Comparison of ENCODE assay signal across 7 mouse cellular contexts in the genomic region with DNA sequence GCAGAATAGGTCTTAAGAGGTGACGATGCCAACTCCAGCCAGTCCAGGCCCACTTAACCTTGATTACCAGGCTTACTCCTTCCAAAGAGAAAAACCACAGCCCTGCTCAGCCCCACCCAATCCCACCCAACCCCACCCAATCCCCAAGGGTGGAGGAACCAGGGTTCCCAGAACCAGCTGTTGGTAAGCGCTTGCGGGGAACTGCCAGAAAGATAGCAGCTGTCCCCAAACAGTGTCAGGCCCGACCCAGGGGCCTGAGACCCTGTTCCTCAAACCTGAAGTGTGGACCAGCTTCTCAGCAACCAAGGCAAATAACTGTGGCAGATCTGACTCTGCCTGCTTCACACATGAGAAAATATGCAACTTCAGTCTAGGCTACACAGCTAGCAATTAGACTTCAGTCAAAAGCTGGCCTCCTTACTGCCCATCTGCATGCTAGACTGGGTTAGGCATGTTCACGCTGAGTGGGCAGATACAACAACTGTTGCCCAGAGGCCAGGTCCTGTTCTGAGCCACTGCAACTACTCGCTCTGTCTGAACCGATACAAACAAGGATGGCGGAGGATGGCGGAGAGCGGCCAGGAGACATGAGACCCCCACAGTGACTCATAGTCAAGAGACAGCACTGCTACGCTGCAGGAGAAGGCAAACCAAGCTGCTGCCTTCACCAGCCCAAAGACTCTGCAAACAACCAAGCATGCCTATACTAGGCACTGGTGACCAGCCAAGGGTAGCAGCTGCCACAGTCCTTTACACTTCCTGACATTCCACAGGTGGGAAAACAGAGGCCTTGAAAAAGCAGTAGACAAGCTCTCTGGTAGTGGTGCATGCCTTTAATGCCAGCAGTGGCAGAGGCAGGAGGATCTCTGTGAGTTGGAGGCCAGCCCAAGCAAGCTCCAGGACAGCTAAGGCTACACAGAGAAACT. TPM values are rescaled to one million over a fixed set of nuclear protein-coding genes. Genes with fewer than 3 reads are reported as not detected.
DNase-seq lines count a peak whose midpoint lies in the region; ATAC-seq and TF ChIP-seq lines count a peak whose summit lies in the region.

No protein-coding gene starts in this region.

- H3K9me3 ChIP-seq in midbrain, embryonic 10.5 days (replicated peaks) = no peaks in the 10 kb centered on the region
- no peaks in the 10 kb centered on the region for H3K9me3 ChIP-seq in midbrain, embryonic 16.5 days (replicated peaks; ENCODE audit: control insufficient read depth, low read length, poor library complexity, severe bottlenecking)
- no peaks in the 10 kb centered on the region for H3K9me3 ChIP-seq in embryonic facial prominence, embryonic 12.5 days
- no peaks in the 10 kb centered on the region for H3K9me3 ChIP-seq in kidney, postnatal 0 days (replicated peaks; ENCODE audit: low read length)

- DNase-seq in midbrain, embryonic 10.5 days (ENCODE audit: low spot score) = no peak
- DNase-seq in kidney, postnatal 0 days (ENCODE audit: low spot score) = peak; percentile 66
- DNase-seq in splenic B cell, adult 2 months (ENCODE audit: low read depth, low spot score) = peak; percentile 35
- DNase-seq in cerebellum, adult 8-10 months = no peak
- DNase-seq in MN1 (ENCODE audit: low spot score) = no peak

- H3K27ac ChIP-seq in midbrain, embryonic 10.5 days (replicated peaks) = peak overlapping the region; percentile 39
- H3K27ac ChIP-seq in midbrain, embryonic 16.5 days (ENCODE audit: low read length) = no peak overlapping the region
- 0 out of 2 replicates have a peak overlapping the region, but pooled peaks have one; percentile 37 for H3K27ac ChIP-seq in embryonic facial prominence, embryonic 12.5 days
- peak overlapping the region; percentile 81 for H3K27ac ChIP-seq in kidney, postnatal 0 days

- ATAC-seq in midbrain, embryonic 16.5 days = no peak
- no peak for ATAC-seq in embryonic facial prominence, embryonic 12.5 days (ENCODE audit: insufficient number of reproducible peaks, insufficient read depth, low FRiP score, low TSS enrichment)
- no peak for ATAC-seq in kidney, postnatal 0 days (replicated peaks; ENCODE audit: low FRiP score, low read depth)

- no peaks in the 10 kb centered on the region for H3K36me3 ChIP-seq in midbrain, embryonic 10.5 days
- no peaks in the 10 kb centered on the region for H3K36me3 ChIP-seq in midbrain, embryonic 16.5 days (ENCODE audit: control insufficient read depth, insufficient read depth, low read length)
- H3K36me3 ChIP-seq in embryonic facial prominence, embryonic 12.5 days = no peaks in the 10 kb centered on the region
- no peaks in the 10 kb centered on the region for H3K36me3 ChIP-seq in kidney, postnatal 0 days (ENCODE audit: insufficient read depth, low read length)
- no peaks in the 10 kb centered on the region for H3K36me3 ChIP-seq in splenic B cell, adult 2 months (ENCODE audit: control insufficient read depth, insufficient read depth, low read length, poor library complexity, severe bottlenecking)

- H3K4me3 ChIP-seq in midbrain, embryonic 10.5 days = peak overlapping the region; percentile 5; the same call in 1 of the 2 replicates
- no peak overlapping the region for H3K4me3 ChIP-seq in midbrain, embryonic 16.5 days (ENCODE audit: low read depth, low read length)
- no peak overlapping the region for H3K4me3 ChIP-seq in embryonic facial prominence, embryonic 12.5 days
- H3K4me3 ChIP-seq in kidney, postnatal 0 days (replicated peaks; ENCODE audit: low read depth, low read length) = 0 out of 2 replicates have a peak overlapping the region, but pooled peaks have one; percentile 4

- 67% methylated on average over 11 of the region's 11 CpGs for WGBS in midbrain, embryonic 10.5 days
- WGBS in midbrain, embryonic 16.5 days = 67% methylated on average over 11 of the region's 11 CpGs
- 83% methylated on average over 11 of the region's 11 CpGs for WGBS in embryonic facial prominence, embryonic 12.5 days
- 54% methylated on average over 11 of the region's 11 CpGs for WGBS in kidney, postnatal 0 days

- peaks cover 77% of the 10 kb centered on the region for H3K4me1 ChIP-seq in midbrain, embryonic 10.5 days
- H3K4me1 ChIP-seq in midbrain, embryonic 16.5 days (ENCODE audit: control insufficient read depth, insufficient read depth, low read length) = peaks cover 47% of the 10 kb centered on the region
- H3K4me1 ChIP-seq in embryonic facial prominence, embryonic 12.5 days = peaks cover 56% of the 10 kb centered on the region
- H3K4me1 ChIP-seq in kidney, postnatal 0 days (replicated peaks; ENCODE audit: insufficient read depth, low read length) = peaks cover 64% of the 10 kb centered on the region

- no peak overlapping the region for H3K9ac ChIP-seq in midbrain, embryonic 16.5 days (ENCODE audit: low read depth, low read length)
- no peak overlapping the region for H3K9ac ChIP-seq in embryonic facial prominence, embryonic 12.5 days
- no peak overlapping the region for H3K9ac ChIP-seq in kidney, postnatal 0 days (ENCODE audit: low read depth, low read length)

- TF ChIP-seq CTCF in kidney, postnatal 0 days (IDR thresholded peaks at IDR 0.05; ENCODE audit: low read depth) = no peak

- H3K4me2 ChIP-seq in midbrain, embryonic 16.5 days (ENCODE audit: low read length) = no peak overlapping the region
- H3K4me2 ChIP-seq in embryonic facial prominence, embryonic 12.5 days (replicated peaks) = no peak overlapping the region
- peak overlapping the region; percentile 65 for H3K4me2 ChIP-seq in kidney, postnatal 0 days (ENCODE audit: low read length)

- no peaks in the 10 kb centered on the region for H3K27me3 ChIP-seq in midbrain, embryonic 10.5 days (ENCODE audit: low read depth, poor library complexity, severe bottlenecking)
- no peaks in the 10 kb centered on the region for H3K27me3 ChIP-seq in midbrain, embryonic 16.5 days (ENCODE audit: control insufficient read depth, insufficient read depth, low read depth, low read length)
- no peaks in the 10 kb centered on the region for H3K27me3 ChIP-seq in embryonic facial prominence, embryonic 12.5 days
- H3K27me3 ChIP-seq in kidney, postnatal 0 days (ENCODE audit: insufficient read depth, low read length) = no peaks in the 10 kb centered on the region
- H3K27me3 ChIP-seq in splenic B cell, adult 2 months (ENCODE audit: control insufficient read depth, insufficient read depth, low read length, poor library complexity, severe bottlenecking) = no peaks in the 10 kb centered on the region

RNA-seq across cellular contexts. Expression of gene Tspan14, which starts 4.0 kb away (rescaled TPM):
- polyA plus RNA-seq in midbrain, embryonic 10.5 days (2016; fragmentation: Nextera tagmentation; extraction: Ambion mirVana) = 90.6 and 101 TPM in 2 replicates
- 61.7 and 66.1 TPM in 2 replicates for polyA plus RNA-seq in midbrain, embryonic 16.5 days (2015; fragmentation: Nextera tagmentation; extraction: Ambion mirVana)
- 87.6 and 89.7 TPM in 2 replicates for polyA plus RNA-seq in embryonic facial prominence, embryonic 12.5 days (2016; fragmentation: Nextera tagmentation; extraction: Ambion mirVana)
- 93.4 and 102 TPM in 2 replicates for polyA plus RNA-seq in kidney, postnatal 0 days (2015; fragmentation: Nextera tagmentation; extraction: Ambion mirVana)

RNA-seq across cellular contexts. Expression of gene Fam213a, which starts 51.0 kb away (rescaled TPM):
- 45.4 and 46.5 TPM in 2 replicates for polyA plus RNA-seq in midbrain, embryonic 10.5 days (2016; fragmentation: Nextera tagmentation; extraction: Ambion mirVana)
- polyA plus RNA-seq in midbrain, embryonic 16.5 days (2015; fragmentation: Nextera tagmentation; extraction: Ambion mirVana) = 105 and 111 TPM in 2 replicates
- polyA plus RNA-seq in embryonic facial prominence, embryonic 12.5 days (2016; fragmentation: Nextera tagmentation; extraction: Ambion mirVana) = 57.1 and 57.7 TPM in 2 replicates
- polyA plus RNA-seq in kidney, postnatal 0 days (2015; fragmentation: Nextera tagmentation; extraction: Ambion mirVana) = 80.5 and 94.7 TPM in 2 replicates

Comparison
In these comparisons a context has a peak if more than half of its experiments do, and no peak if none do; other contexts are left out.
1. H3K4me3 ChIP-seq: peak in midbrain, embryonic 10.5 days (single experiment) and kidney, postnatal 0 days (single experiment); none in midbrain, embryonic 16.5 days (single experiment) and embryonic facial prominence, embryonic 12.5 days (single experiment).
2. DNase-seq: peak in kidney, postnatal 0 days (single experiment) and splenic B cell, adult 2 months (single experiment); none in midbrain, embryonic 10.5 days (single experiment), cerebellum, adult 8-10 months (single experiment) and MN1 (single experiment).